Mouse (Mus musculus) limb, embryonic 14.5 days (tissue): Measurements from ENCODE around the gene Rad9a. TPM values are rescaled to one million over a fixed set of nuclear protein-coding genes. Genes with fewer than 3 reads are reported as not detected.

Experiments
- ATAC-seq: fragments of 200-750 bp; cut with Nextera tagmentation; 2 replicates; pipeline ENCODE4 v1.8.0; 2017; ENCODE audit warnings: low read depth, moderate number of reproducible peaks, moderate TSS enrichment; ENCODE audit not compliant: low FRiP score
- DNase-seq: peaks from one replicate; pipeline ENCODE4 v3.0.0-alpha.2; 2015; ENCODE audit warnings: low spot score
- H3K27ac ChIP-seq: fragments of 300-500 bp; sonication (generic); replicated peaks from 2 replicates; pipeline ENCODE4 v1.5.1; 2014; ENCODE audit warnings: low read depth, mild to moderate bottlenecking, low read length, moderate library complexity, mixed read lengths
- H3K27me3 ChIP-seq: fragments of 300-500 bp; sonication (generic); 2 replicates; pipeline ENCODE4 v1.6.1; 2014; ENCODE audit warnings: low read length, mixed read lengths; ENCODE audit not compliant: control insufficient read depth, insufficient read depth
- H3K36me3 ChIP-seq: fragments of 300-500 bp; sonication (generic); 2 replicates; pipeline ENCODE4 v1.6.1; 2014; ENCODE audit warnings: mild to moderate bottlenecking, low read length, moderate library complexity, mixed read lengths; ENCODE audit not compliant: control insufficient read depth, insufficient read depth
- H3K4me1 ChIP-seq: fragments of 300-500 bp; sonication (generic); 2 replicates; pipeline ENCODE4 v1.6.1; 2014; ENCODE audit warnings: antibody characterized with exemption, low read length, mixed read lengths; ENCODE audit not compliant: control insufficient read depth, insufficient read depth
- H3K4me2 ChIP-seq: fragments of 300-500 bp; sonication (generic); replicated peaks from 2 replicates; pipeline ENCODE4 v1.6.1; 2014; ENCODE audit warnings: low read depth, mild to moderate bottlenecking, low read length, moderate library complexity; ENCODE audit not compliant: severe bottlenecking
- H3K4me3 ChIP-seq: fragments of 300-500 bp; sonication (generic); replicated peaks from 2 replicates; pipeline ENCODE4 v1.5.1; 2014; ENCODE audit warnings: low read length
- H3K9ac ChIP-seq: fragments of 300-500 bp; sonication (generic); 2 replicates; pipeline ENCODE4 v1.6.1; 2014; ENCODE audit warnings: mild to moderate bottlenecking, low read depth, low read length, moderate library complexity; ENCODE audit not compliant: severe bottlenecking
- H3K9me3 ChIP-seq: fragments of 300-500 bp; sonication (generic); 2 replicates; pipeline ENCODE4 v1.6.1; 2016; ENCODE audit warnings: low read length; ENCODE audit not compliant: control insufficient read depth
- POLR2A ChIP-seq: fragments of 200-500 bp; IDR thresholded peaks from 2 replicates; pipeline ENCODE4 v1.8.0; 2012; ENCODE audit warnings: inconsistent platforms, mild to moderate bottlenecking, moderate library complexity, borderline replicate concordance; ENCODE audit not compliant: insufficient read depth, insufficient read length; ENCODE audit errors: extremely low read depth
- WGBS: fragments of 180-500 bp; shearing (Covaris S2); extraction: QIAGEN DNeasy Blood & Tissue Kit; methylation state at CpG from one replicate; pipeline ENCODE4 v1.1.7; 2014; 5-methylcytosine and 5-hydroxymethylcytosine counted together
- polyA plus RNA-seq, 2 experiments: library from polyadenylated mRNA; depleted of rRNA in 1 of 2; stranded (reverse) in 1 of 2; unstranded in 1 of 2; fragments of >200 nt; fragmentation: Nextera tagmentation in 1 of 2; extraction: Ambion mirVana in 1 of 2; gene quantifications; 2 replicates each; pipeline versions ENCODE4 v1.2.1 to v1.2.3; 2012 to 2014

The Rad9a gene
- polyA plus RNA-seq, 2 experiments, result 33.3 to 57.5 TPM

DNA sequence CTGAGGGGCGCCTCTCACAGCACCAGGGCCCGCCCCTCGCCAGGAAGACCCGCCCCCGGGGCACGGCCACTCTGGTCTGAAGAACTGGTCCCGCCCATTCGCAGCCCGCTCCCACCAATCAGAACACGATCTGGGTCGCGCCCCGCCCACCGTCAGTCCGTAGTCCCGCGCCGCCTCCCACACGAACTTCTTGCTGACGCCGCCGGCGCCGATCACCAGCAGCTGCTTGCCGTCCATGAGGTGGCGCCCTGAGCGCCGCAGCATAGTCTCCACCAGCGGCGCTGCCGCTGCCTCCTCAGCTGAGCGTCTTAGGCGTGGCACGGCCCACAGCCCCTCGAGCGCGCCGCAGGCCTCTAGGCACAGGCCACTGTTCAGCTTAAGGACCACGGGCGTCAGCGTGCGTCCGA, 32.1 kb downstream of the Rad9a start:
- no peaks in the 10 kb centered on the region for H3K27me3 ChIP-seq
- 3% methylated on average over 43 of the region's 43 CpGs for WGBS
- peak overlapping the region; percentile 85 for H3K27ac ChIP-seq
- DNase-seq, result peak; percentile 100
- no peaks in the 10 kb centered on the region for H3K36me3 ChIP-seq
- H3K4me3 ChIP-seq, result peak overlapping the region; percentile 50
- peak overlapping the region; percentile 94 for H3K4me2 ChIP-seq
- TF ChIP-seq POLR2A, result peak; percentile 94
- no peaks in the 10 kb centered on the region for H3K9me3 ChIP-seq
- H3K9ac ChIP-seq, result peak overlapping the region; percentile 86
- peaks cover 13% of the 10 kb centered on the region for H3K4me1 ChIP-seq
- ATAC-seq, result peak; percentile 95

DNA sequence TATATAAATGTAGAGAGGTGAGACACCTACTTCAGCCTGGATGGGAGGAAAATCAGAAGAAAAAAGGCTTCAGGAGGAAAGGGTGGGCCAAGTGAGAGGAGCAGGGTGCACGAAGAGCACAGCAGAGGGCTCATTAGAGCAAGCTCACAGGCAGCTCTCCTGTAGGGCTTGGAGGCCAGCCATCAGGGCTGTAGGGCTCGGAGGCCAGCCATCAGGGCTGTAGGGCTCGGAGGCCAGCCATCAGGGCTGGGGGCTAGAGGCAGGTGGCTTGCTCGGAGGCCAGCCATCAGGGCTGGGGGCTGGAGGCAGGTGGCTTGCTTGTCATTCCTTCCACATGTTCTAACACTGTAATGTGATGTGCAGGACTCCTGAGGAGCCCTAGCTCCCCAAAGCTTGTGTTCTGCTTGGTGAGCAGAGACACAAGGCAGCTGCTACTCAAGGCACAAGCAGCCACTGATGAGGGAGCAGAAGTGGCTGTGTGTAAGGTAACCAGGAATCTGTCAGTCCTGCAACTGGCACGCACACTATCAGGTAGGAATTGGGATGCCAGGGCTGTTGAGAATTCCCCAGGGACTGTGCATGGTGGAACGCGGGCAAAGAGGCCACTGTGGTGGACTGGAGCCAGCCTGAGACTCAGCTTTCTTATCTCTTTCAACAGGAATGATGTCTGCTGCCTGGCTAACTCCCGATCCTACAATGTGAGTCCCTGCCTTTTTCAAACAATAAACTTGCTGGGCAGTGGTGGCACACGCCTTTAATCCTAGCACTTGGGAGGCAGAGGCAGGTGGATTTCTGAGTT, 34.6 kb downstream of the Rad9a start:
- Histone ChIP-seq H3K4me3 (no peak overlapping the region), H3K9ac (no peak overlapping the region), H3K9me3 (no peaks in the 10 kb centered on the region), H3K36me3 (no peaks in the 10 kb centered on the region), H3K4me2 (no peak overlapping the region), H3K4me1 (peaks cover 25% of the 10 kb centered on the region), H3K27me3 (no peaks in the 10 kb centered on the region), H3K27ac (no peak overlapping the region)
- WGBS, result 71% methylated on average over 9 of the region's 9 CpGs
- TF ChIP-seq POLR2A, result no peak
- DNase-seq (no peak), ATAC-seq (no peak)

DNA sequence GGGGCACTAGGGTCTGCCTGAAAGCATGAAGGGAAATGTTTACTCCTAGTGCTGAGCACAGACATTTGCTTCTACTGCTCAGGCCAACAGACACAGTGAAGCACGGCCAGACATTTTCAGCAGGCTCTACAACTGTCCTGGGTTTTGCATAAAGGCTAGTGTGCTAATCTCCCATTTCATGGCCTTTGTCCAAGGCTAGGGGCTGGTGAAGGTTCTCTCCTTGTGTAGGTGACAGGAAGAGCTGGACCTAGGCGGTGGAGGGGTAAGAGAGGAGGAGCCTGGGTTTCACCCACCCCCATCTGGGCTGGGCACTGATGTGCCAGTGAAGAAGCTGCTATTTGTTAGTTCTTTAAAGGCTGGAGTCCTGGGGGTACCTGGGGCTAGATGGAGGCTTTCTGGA, 36.7 kb downstream of the Rad9a start:
- no peak overlapping the region for H3K9ac ChIP-seq
- no peaks in the 10 kb centered on the region for H3K9me3 ChIP-seq
- DNase-seq (no peak), ATAC-seq (no peak)
- no peak overlapping the region for H3K4me3 ChIP-seq
- H3K4me1 ChIP-seq, result peaks cover 14% of the 10 kb centered on the region
- WGBS, result 72% methylated on average over 2 of the region's 2 CpGs
- H3K27ac ChIP-seq, result no peak overlapping the region
- H3K4me2 ChIP-seq, result no peak overlapping the region
- peaks cover 15% of the 10 kb centered on the region for H3K36me3 ChIP-seq
- TF ChIP-seq POLR2A, result no peak
- no peaks in the 10 kb centered on the region for H3K27me3 ChIP-seq

DNA sequence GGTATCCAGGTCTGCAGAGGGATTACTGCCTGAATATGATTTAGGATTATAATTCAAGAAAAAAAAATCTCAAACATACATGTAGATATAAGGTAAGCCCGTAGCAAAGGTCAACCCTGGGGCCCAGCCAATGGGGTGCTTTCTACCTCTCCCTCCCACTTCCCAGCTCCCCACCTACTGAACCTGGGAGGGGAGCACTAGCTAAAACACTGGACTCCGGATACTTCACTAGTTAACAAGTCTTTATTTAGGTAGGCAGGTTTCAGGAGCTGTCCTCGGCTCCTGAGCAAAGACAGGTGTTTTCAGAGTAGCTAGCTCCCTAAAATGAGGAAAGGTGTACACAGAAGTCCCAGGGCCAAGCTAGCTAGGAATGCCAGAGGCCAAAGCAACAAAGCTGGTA, 37.4 kb downstream of the Rad9a start:
- Histone ChIP-seq H3K4me3 (no peak overlapping the region), H3K36me3 (peaks cover 21% of the 10 kb centered on the region), H3K9ac (no peak overlapping the region), H3K27me3 (no peaks in the 10 kb centered on the region), H3K9me3 (no peaks in the 10 kb centered on the region), H3K4me2 (peak overlapping the region; percentile 89; the same call in 1 of the 2 replicates), H3K27ac (no peak overlapping the region), H3K4me1 (peaks cover 12% of the 10 kb centered on the region)
- DNase-seq (no peak), ATAC-seq (no peak)
- WGBS, result 85% methylated on average over 3 of the region's 3 CpGs
- no peak for TF ChIP-seq POLR2A

DNA sequence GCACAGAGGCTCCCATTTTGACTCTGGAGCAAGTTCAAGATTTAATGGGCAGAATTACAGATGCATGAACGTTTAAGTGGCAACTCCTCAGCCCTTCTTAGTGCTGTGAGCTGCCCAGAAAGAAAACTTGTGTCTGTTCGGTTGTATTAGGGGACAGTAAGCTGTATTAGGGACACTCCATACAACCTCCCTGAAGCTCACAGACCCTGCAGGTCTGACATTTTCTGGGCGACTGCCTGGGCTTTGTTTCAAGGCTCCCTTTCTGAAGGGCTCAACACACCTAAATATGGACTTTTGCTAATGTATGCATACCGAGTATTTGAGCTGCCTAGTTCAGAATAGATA, 37.9 kb downstream of the Rad9a start:
- peak; percentile 27 for ATAC-seq
- 40% methylated on average over 4 of the region's 4 CpGs for WGBS
- Histone ChIP-seq H3K4me2 (peak overlapping the region; percentile 89), H3K4me1 (peaks cover 12% of the 10 kb centered on the region), H3K36me3 (peaks cover 27% of the 10 kb centered on the region), H3K9me3 (no peaks in the 10 kb centered on the region), H3K27ac (peak overlapping the region; percentile 70), H3K4me3 (peak overlapping the region; percentile 70), H3K9ac (peak overlapping the region; percentile 77), H3K27me3 (no peaks in the 10 kb centered on the region)
- no peak for DNase-seq
- TF ChIP-seq POLR2A, result no peak
